In genomic region chr12:99923131-99923606, GRCm38 (mm10) we compare ENCODE assay signal across 13 mouse cellular contexts. TPM values are rescaled to one million over a fixed set of nuclear protein-coding genes. Genes with fewer than 3 reads are reported as not detected.
DNase-seq lines count a peak whose midpoint lies in the region; ATAC-seq lines count a peak whose summit lies in the region.
"Had no signal": no experiment of that assay in that cellular context is flagged by ENCODE, and none has a peak within 500 bp of the region (broad histone marks: within the 10 kb centered on the region; RNA-seq: fewer than 3 reads in every experiment).

No protein-coding gene starts in this region.

- 0 out of 2 replicates have a peak overlapping the region, but pooled peaks have one; percentile 4 for H3K27ac ChIP-seq in heart, embryonic 10.5 days
- peak overlapping the region; percentile 10; the same call in 1 of the 2 replicates for H3K27ac ChIP-seq in hindbrain, embryonic 11.5 days (ENCODE audit: low read depth, low read length)
- peak overlapping the region; percentile 79 for H3K27ac ChIP-seq in midbrain, embryonic 15.5 days
- H3K27ac ChIP-seq: limb, embryonic 15.5 days had no signal

- H3K4me2 ChIP-seq in hindbrain, embryonic 11.5 days (replicated peaks; ENCODE audit: low read depth, low read length), result no peak overlapping the region
- no peak overlapping the region for H3K4me2 ChIP-seq in midbrain, embryonic 15.5 days
- H3K4me2 ChIP-seq: limb, embryonic 15.5 days had no signal

- peaks cover 18% of the 10 kb centered on the region; the same call in 1 of the 2 replicates for H3K4me1 ChIP-seq in heart, embryonic 10.5 days
- peaks cover 3% of the 10 kb centered on the region; the same call in 1 of the 2 replicates for H3K4me1 ChIP-seq in hindbrain, embryonic 11.5 days (replicated peaks; ENCODE audit: control insufficient read depth, insufficient read depth, low read length)
- H3K4me1 ChIP-seq in midbrain, embryonic 15.5 days, result peaks cover 15% of the 10 kb centered on the region
- H3K4me1 ChIP-seq: limb, embryonic 15.5 days had no signal

- H3K9me3 ChIP-seq in heart, embryonic 10.5 days, result no peaks in the 10 kb centered on the region
- H3K9me3 ChIP-seq in hindbrain, embryonic 11.5 days (ENCODE audit: control insufficient read depth, low read length), result no peaks in the 10 kb centered on the region
- no peaks in the 10 kb centered on the region for H3K9me3 ChIP-seq in midbrain, embryonic 15.5 days
- H3K9me3 ChIP-seq: limb, embryonic 15.5 days; megakaryocyte, embryonic 14.5 days had no signal

- peak; percentile 78 for DNase-seq in heart, embryonic 10.5 days (ENCODE audit: low spot score)
- DNase-seq in heart, adult 9 months (ENCODE audit: low spot score in 2 of 2), result no peak
- peak; percentile 46 for DNase-seq in brain, embryonic 18.5 days (ENCODE audit: low read depth, low spot score)
- DNase-seq in hindbrain, embryonic 11.5 days (ENCODE audit: low spot score), result peak; percentile 61
- no peak for DNase-seq in spleen, postnatal 4 days (ENCODE audit: low spot score in 2 of 2)
- no peak for DNase-seq in kidney, adult 18-20 months
- no peak for DNase-seq in kidney, postnatal 36 days
- DNase-seq: cerebellum, postnatal 14 days; gastrocnemius, postnatal 14 days had no signal

- H3K4me3 ChIP-seq in heart, embryonic 10.5 days, result no peak overlapping the region
- no peak overlapping the region for H3K4me3 ChIP-seq in hindbrain, embryonic 11.5 days (ENCODE audit: low read depth, low read length)
- no peak overlapping the region for H3K4me3 ChIP-seq in midbrain, embryonic 15.5 days
- H3K4me3 ChIP-seq: limb, embryonic 15.5 days; megakaryocyte, embryonic 14.5 days had no signal

- peak; percentile 73 for ATAC-seq in hindbrain, embryonic 11.5 days (ENCODE audit: low FRiP score)
- peak; percentile 94 for ATAC-seq in midbrain, embryonic 15.5 days (replicated peaks)
- ATAC-seq: intestine, postnatal 0 days had no signal

- H3K9ac ChIP-seq in hindbrain, embryonic 11.5 days (ENCODE audit: low read depth, low read length), result no peak overlapping the region
- H3K9ac ChIP-seq in midbrain, embryonic 15.5 days, result no peak overlapping the region
- H3K9ac ChIP-seq: limb, embryonic 15.5 days had no signal

- H3K36me3 ChIP-seq in heart, embryonic 10.5 days, result peaks cover 17% of the 10 kb centered on the region; the same call in 1 of the 2 replicates
- H3K36me3 ChIP-seq in hindbrain, embryonic 11.5 days (ENCODE audit: control insufficient read depth, insufficient read depth, low read length), result no peaks in the 10 kb centered on the region
- H3K36me3 ChIP-seq in midbrain, embryonic 15.5 days (replicated peaks), result no peaks in the 10 kb centered on the region

- no peaks in the 10 kb centered on the region for H3K27me3 ChIP-seq in heart, embryonic 10.5 days (ENCODE audit: insufficient read depth, poor library complexity, severe bottlenecking)
- no peaks in the 10 kb centered on the region for H3K27me3 ChIP-seq in hindbrain, embryonic 11.5 days (ENCODE audit: control insufficient read depth, insufficient read depth, low read length)
- no peaks in the 10 kb centered on the region for H3K27me3 ChIP-seq in midbrain, embryonic 15.5 days (replicated peaks)
- H3K27me3 ChIP-seq: limb, embryonic 15.5 days; megakaryocyte, embryonic 14.5 days had no signal

- WGBS in heart, embryonic 10.5 days, result 27% methylated on average over 5 of the region's 5 CpGs
- 23% methylated on average over 5 of the region's 5 CpGs for WGBS in hindbrain, embryonic 11.5 days
- WGBS in midbrain, embryonic 15.5 days, result 7% methylated on average over 5 of the region's 5 CpGs

RNA-seq across cellular contexts. Expression of gene Tdp1, which starts 38.9 kb away (rescaled TPM):
- 42.0 and 51.3 TPM in 2 replicates for polyA plus RNA-seq in heart, embryonic 10.5 days (2016; fragmentation: Nextera tagmentation; extraction: Ambion mirVana)
- 75.1 and 81.5 TPM in 2 replicates for polyA plus RNA-seq in hindbrain, embryonic 11.5 days (2014; fragmentation: Nextera tagmentation; extraction: Ambion mirVana)
- polyA plus RNA-seq in midbrain, embryonic 15.5 days (2015; fragmentation: Nextera tagmentation; extraction: Ambion mirVana), result 53.0 and 56.2 TPM in 2 replicates

RNA-seq across cellular contexts. Expression of gene Efcab11, which starts 38.9 kb away (rescaled TPM):
- polyA plus RNA-seq in heart, embryonic 10.5 days (2016; fragmentation: Nextera tagmentation; extraction: Ambion mirVana), result 10.1 and 12.6 TPM in 2 replicates
- 22.9 and 25.6 TPM in 2 replicates for polyA plus RNA-seq in hindbrain, embryonic 11.5 days (2014; fragmentation: Nextera tagmentation; extraction: Ambion mirVana)
- polyA plus RNA-seq in midbrain, embryonic 15.5 days (2015; fragmentation: Nextera tagmentation; extraction: Ambion mirVana), result 4.1 and 4.8 TPM in 2 replicates

RNA-seq across cellular contexts. Expression of gene Kcnk13, which starts 41.1 kb away (rescaled TPM):
- 0.05 and 0.23 TPM in 2 replicates for polyA plus RNA-seq in heart, embryonic 10.5 days (2016; fragmentation: Nextera tagmentation; extraction: Ambion mirVana)
- 0.20 and 0.31 TPM in 2 replicates for polyA plus RNA-seq in hindbrain, embryonic 11.5 days (2014; fragmentation: Nextera tagmentation; extraction: Ambion mirVana)
- 1.1 and 1.4 TPM in 2 replicates for polyA plus RNA-seq in midbrain, embryonic 15.5 days (2015; fragmentation: Nextera tagmentation; extraction: Ambion mirVana)

Comparison
In these comparisons a context has a peak if more than half of its experiments do, and no peak if none do; other contexts are left out.
1. DNase-seq: peak in heart, embryonic 10.5 days (single experiment), brain, embryonic 18.5 days (single experiment) and hindbrain, embryonic 11.5 days (single experiment); none in heart, adult 9 months (0 of 2), spleen, postnatal 4 days (0 of 2), kidney, adult 18-20 months (single experiment) and kidney, postnatal 36 days (0 of 2).
2. H3K27ac ChIP-seq: peak in every context shown above with its lines; median percentile 79 in midbrain, embryonic 15.5 days; 10 in hindbrain, embryonic 11.5 days; 4 in heart, embryonic 10.5 days.